Mouse (Mus musculus): Measurements from ENCODE around the gene Timp2.
"Not testable (repeated sequence)": the region's sequence is repeated elsewhere in the genome, so short reads cannot be mapped to it uniquely, and the experiment has no call there.

The Timp2 gene

GRCm38 (mm10) chr11:118355640-118356039 is at the start of gene Timp2:
Gene Timp2, minus strand, starts transcription at chr11:118355740.
- DNase-seq (ENCODE audit: low spot score): no peak

GRCm38 (mm10) chr11:118405311-118405710 is 49.8 kb upstream of the Timp2 start:
- DNase-seq (ENCODE audit: low spot score): no peak

- DNase-seq (ENCODE audit: low spot score): no peak
These were observed 48.7 kb upstream of the Timp2 start for GRCm38 (mm10) chr11:118403951-118404899.

DNA sequence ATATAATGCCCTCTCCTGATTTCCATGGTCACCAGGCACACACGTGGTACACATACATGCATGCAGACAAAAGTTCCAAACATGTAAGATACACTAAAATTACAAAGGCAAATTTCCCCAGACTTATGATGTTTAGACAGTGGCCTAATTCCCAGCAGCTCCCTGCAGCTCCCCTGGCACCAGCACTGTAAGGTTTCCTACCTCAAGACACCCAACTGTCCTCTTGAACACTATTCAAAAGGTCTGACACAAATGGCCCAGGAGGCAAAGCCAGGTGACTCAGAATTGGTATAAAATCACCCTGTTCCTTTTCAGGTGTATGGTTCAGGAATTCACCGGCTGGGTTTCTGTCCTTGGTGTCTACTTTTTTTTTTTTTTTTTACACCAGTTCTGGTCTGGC is 47.6 kb upstream of the Timp2 start:
- DNase-seq (ENCODE audit: low spot score): no peak

DNA sequence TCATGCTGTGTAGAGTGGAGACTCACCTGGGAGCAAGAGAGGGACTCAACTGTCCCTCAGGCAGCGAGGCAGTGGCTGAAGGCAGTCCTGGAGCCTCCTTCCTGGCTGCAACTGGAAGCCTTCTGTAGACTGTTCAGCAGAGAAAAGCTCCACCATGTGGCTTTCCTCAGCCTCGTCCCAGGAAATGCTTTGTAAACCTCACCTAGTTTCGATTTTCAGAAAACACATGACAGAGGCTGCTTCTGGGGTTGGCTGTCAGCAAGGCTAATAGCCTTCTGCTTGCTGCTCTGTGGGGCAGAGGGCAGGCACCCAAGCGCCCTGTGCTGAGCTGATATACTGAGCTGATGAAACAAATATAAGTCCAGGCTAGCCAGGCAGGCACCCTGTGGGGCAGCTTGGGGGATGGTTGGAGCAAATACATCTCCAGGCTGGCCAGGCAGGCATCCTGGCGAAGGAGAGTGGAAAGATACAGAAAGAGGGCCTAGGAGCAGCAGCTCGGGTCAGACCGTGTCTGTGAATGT is 46.3 kb upstream of the Timp2 start, which contains the start of gene Lgals3bp:
Gene Lgals3bp, minus strand, starts transcription at position 333 of the 521 bp plus-strand sequence.
- DNase-seq (ENCODE audit: low spot score): peak; percentile 50

DNA sequence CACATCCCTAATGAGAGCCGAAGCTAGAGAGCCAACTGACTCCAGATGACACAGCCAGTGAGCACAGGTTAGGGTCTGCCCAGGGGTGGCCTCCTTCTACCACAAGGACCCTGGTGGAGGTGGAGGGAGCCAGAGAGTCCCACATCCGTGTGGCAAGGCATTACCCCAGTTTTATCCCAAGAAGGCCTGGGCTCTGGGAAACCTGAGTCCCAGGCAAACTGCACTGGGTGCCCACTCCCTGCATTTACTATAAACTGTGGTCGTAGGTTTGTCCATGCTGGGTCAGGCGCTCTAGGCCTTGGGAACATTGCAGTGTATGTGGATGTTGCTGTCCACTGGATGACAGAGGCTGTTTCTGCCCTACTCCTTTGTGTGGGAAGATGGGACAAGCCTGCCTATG is 45.7 kb upstream of the Timp2 start:
- no peak for DNase-seq (ENCODE audit: low spot score)

- DNase-seq (ENCODE audit: low spot score): no peak
These were observed 45.0 kb upstream of the Timp2 start for GRCm38 (mm10) chr11:118400566-118400936.

DNA sequence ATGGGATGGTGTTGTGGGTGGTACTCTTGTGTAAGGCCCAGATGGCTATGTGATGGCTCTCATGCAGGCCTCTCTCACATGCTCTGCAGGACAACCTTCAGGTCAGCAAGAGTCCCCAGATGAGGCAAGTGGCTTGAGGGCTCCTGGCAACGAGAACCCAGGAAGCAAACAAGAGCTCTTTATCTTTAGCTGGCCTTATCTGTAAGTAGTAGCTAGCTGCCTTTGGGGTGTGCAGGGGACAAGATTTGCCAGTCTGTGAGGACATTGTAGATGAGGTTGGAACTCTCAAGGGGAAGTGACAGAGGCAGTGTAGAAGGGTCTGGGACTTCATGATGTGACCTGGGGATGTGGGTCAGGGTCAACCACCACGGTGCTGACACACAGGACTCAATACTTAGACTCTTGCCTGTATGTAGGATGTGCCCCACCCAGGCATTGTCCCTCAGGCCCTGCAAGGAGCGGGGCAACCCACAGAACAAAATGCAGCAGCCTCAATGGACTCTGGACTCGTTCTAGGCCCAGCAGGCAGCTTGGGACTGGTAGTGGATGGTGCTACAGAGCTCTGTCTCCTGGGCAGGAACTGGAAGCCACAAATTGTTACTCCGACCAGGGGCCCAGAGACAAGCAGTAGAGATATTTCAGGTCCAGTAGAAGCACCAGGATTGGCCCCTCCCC is 44.5 kb upstream of the Timp2 start:
- DNase-seq (ENCODE audit: low spot score): no peak

DNA sequence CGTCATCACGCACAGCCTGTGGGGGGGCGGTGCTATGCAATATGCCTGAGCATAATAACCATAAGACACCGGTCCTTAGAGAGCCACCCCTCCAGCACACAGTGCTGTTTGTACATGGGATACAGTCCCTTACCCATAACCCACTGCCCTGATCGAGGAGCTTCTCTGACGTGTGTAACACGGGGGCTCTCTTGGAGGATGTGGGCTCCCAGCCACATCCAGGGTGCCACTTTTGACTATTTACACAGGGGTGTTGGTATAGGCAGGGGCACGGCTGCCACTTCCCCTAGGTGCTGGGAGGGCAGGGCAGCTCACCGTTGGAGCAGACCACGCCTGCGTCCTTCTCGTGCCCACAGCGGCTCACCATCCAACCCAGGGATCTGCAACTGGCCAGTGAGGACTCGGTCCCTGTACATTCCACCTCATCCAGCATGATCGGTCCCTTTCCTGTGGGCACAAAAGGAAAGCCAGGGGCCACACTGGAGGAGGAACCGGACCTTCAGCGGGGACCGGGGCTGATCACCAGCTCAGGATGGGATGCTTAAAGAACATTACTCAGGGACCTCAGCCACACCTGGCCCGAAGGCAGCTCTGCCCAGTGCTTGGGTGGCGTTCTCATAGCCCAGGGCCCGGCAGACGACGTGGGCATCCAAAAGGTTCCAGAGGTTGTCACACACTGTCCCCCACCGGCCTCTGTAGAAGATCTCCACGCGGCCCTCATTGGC is 42.4 kb upstream of the Timp2 start:
- DNase-seq (ENCODE audit: low spot score): no peak

GRCm38 (mm10) chr11:118394538-118394937 is 39.0 kb upstream of the Timp2 start:
- no peak for DNase-seq (ENCODE audit: low spot score)

- DNase-seq (ENCODE audit: low spot score): no peak
These were observed 38.5 kb upstream of the Timp2 start for GRCm38 (mm10) chr11:118393991-118394390.

- not testable (repeated sequence) for DNase-seq (ENCODE audit: low spot score)
These were observed 32.3 kb upstream of the Timp2 start for GRCm38 (mm10) chr11:118387816-118388215.

DNA sequence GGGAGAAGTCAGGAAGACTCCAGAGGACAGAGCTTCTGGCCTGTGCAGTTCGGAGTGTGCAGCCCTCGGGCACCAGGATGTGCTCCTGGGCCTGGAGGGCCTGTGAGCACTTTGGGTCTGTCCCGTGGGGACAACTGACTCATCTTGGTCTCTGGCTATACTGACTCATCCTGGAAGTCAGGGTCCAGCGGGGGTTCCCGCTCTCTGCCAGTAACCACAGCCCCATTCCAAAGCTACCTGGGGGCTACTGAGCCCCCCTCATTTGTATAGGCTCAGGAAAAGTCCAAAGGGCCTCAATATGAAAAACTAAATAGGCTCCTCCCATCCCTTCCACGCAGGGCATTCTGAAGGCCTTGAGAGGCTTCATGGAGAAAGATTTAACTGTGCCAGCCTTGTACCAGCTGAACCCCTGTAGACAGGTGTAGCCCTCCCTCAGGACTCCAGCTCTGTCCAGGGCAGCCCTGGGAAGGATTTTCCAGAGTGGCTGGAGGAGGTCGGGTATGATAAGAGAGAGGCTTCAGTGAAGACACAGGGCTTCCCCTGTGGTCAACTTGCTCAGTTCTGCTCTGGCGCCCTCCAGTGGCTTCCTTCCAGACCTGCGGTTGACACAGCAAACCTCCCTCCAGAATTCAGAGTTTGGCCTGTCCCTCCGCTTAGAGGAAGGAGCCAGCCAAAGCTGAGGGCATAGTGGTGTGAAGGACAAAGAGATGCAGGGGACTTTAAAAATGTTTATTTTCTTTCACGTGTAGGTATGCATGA is 23.9 kb upstream of the Timp2 start:
- DNase-seq (ENCODE audit: low spot score): peak; percentile 71

- no peak for DNase-seq (ENCODE audit: low spot score)
These were observed 23.1 kb upstream of the Timp2 start for GRCm38 (mm10) chr11:118378656-118379055.

- not testable (repeated sequence) for DNase-seq (ENCODE audit: low spot score)
These were observed 20.8 kb upstream of the Timp2 start for GRCm38 (mm10) chr11:118376323-118376722.

DNA sequence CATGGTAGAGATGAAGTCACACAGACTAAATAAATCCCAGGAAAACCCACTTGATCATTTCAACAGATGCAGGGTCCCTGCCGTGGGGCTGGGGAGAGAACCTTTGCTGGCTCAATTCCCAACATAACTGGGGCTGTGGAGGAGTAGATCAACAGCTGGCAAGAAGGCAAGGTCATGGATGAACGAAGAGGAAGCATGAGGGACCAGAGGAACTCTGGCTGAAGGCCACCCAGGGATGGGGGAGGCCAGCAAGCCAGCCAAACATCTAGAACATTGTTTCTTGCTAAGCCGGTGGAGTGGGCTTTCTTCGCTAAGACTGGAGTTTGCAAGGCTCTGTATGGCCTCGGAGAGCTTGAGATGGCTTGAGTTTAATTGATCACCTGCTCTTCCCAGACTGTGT is 20.3 kb upstream of the Timp2 start:
- DNase-seq (ENCODE audit: low spot score): peak; percentile 62

DNA sequence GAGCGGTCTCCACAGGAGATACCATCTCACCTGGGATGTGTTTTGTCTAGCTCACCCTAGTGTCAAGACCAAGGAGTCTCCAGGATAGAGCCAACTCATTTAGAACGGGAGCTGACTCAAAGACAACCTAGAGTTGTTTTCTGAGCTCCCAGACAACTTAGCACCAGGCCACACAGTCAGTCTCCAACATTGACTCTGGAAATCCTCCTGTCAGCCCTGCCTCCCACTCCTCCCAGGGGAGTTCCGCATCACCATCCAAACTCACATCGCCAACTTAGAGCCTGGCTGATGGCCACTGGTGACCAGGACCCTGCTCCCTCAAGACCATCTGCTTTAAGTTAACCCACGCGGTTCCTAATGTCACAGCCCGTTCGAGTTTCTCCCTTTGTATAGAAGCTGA is 19.9 kb upstream of the Timp2 start:
- DNase-seq (ENCODE audit: low spot score): no peak

GRCm38 (mm10) chr11:118375006-118375405 is 19.5 kb upstream of the Timp2 start:
- DNase-seq (ENCODE audit: low spot score): no peak

GRCm38 (mm10) chr11:118374506-118374905 is 19.0 kb upstream of the Timp2 start:
- DNase-seq (ENCODE audit: low spot score): no peak

DNA sequence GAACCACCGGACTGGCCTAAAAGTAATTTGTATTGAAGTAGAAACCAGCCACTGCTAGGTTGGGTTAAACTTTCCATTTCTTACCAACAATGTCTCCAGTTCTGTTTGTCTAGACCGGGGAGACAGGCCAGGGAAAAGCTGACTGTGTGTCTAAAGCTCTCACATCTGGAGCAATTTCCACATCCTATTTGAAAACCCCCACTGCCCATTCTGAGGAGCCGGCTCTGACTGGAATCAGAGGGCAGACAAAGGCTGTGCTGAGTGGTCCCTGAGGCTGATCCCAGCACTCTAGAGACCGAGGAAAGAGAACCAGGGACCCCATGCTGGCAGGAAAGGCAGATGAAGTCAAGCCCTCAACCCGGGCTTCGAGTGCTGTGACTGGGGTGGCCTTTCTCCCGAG is 17.1 kb upstream of the Timp2 start:
- no peak for DNase-seq (ENCODE audit: low spot score)

DNA sequence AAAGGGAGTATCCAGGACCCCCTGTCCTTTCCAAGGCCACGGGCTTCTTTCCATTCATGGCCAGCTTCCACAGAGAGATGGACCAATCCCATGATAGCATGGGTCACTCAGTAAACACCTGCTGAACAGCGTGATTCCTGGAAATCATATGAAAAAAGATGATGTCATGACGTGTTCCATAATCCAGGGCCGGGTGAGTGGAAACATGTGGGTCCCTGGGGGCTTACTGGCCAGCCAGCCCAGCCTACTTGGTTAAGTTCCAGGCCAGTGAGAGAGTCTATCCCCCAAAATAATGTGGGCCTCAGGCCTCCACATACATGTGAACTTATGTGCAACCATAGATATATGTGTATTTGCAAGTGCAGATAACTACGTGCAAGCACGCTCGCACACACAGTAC is 16.3 kb upstream of the Timp2 start:
- no peak for DNase-seq (ENCODE audit: low spot score)

GRCm38 (mm10) chr11:118369657-118370056 is 14.1 kb upstream of the Timp2 start:
- DNase-seq (ENCODE audit: low spot score): no peak

Data from ovary, adult 18-20 months (tissue).